Mouse (Mus musculus): ENCODE results near the gene Olfr1054. TPM values are rescaled to one million over a fixed set of nuclear protein-coding genes. Genes with fewer than 3 reads are reported as not detected.
"Not testable (repeated sequence)": the region's sequence is repeated elsewhere in the genome, so short reads cannot be mapped to it uniquely, and the experiment has no call there.

Olfr1054 gene
- not detected in 2 replicates for polyA plus RNA-seq (2012)

- Histone ChIP-seq H3K9me3 (ENCODE audit: control insufficient read depth, low read length) (peaks cover 2% of the 10 kb centered on the region; the same call in 1 of the 2 replicates), H3K36me3 (ENCODE audit: control insufficient read depth) (no peaks in the 10 kb centered on the region), H3K27me3 (ENCODE audit: control insufficient read depth) (no peaks in the 10 kb centered on the region), H3K4me1 (ENCODE audit: control insufficient read depth) (no peaks in the 10 kb centered on the region), H3K4me3 (replicated peaks) (no peak within 1 kb of the TSS)
- TF ChIP-seq TAL1 (IDR thresholded peaks at IDR 0.05; ENCODE audit: low read length) (no peak), GATA1 (IDR thresholded peaks at IDR 0.05; ENCODE audit: low read length) (no peak)
These were observed at the start of gene Olfr1054 for GRCm38 (mm10) chr2:86335333-86335732. TSS of gene Olfr1054 (minus strand) at chr2:86335433.

DNA sequence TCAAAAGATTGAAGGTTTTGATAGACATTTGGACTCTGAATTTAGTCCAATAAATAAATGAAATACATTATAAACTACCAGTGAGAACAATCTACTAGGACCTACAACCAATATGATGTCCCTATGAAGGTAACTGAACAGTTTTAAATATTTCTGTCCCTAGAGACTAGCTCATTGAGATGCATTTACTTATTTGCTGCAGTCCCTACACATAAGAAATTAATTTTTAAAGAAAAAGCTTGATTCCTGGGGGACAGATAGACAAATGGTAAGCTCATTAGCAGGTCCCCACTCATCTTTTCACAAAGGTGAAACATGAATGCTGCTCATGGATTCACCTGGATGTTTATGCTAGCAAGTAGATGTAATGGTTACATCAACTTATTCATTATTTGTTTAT, 43.1 kb upstream of the Olfr1054 start, which contains the start of gene Olfr1057:
Olfr1057 (minus strand) TSS at position 101 of the 400 bp plus-strand sequence.
- H3K36me3 ChIP-seq (ENCODE audit: control insufficient read depth): no peaks in the 10 kb centered on the region
- H3K4me1 ChIP-seq (ENCODE audit: control insufficient read depth): no peaks in the 10 kb centered on the region
- H3K9me3 ChIP-seq (ENCODE audit: control insufficient read depth, low read length): peaks cover 2% of the 10 kb centered on the region; the same call in 1 of the 2 replicates
- TF ChIP-seq GATA1 (IDR thresholded peaks at IDR 0.05; ENCODE audit: low read length) (no peak), TAL1 (IDR thresholded peaks at IDR 0.05; ENCODE audit: low read length) (no peak)
- no peak within 1 kb of the TSS for H3K4me3 ChIP-seq (replicated peaks)
- no peaks in the 10 kb centered on the region for H3K27me3 ChIP-seq (ENCODE audit: control insufficient read depth)

- not testable (repeated sequence) for H3K4me1 ChIP-seq (ENCODE audit: control insufficient read depth); H3K9me3 ChIP-seq (ENCODE audit: control insufficient read depth, low read length); H3K27me3 ChIP-seq (ENCODE audit: control insufficient read depth); H3K36me3 ChIP-seq (ENCODE audit: control insufficient read depth); H3K4me3 ChIP-seq (replicated peaks)
These were observed 31.1 kb upstream of the Olfr1054 start for GRCm38 (mm10) chr2:86366342-86366741.

GRCm38 (mm10) chr2:86362369-86362768, 27.1 kb upstream of the Olfr1054 start, which contains the start of gene Olfr1056:
TSS of gene Olfr1056 (minus strand) at chr2:86362469.
- TF ChIP-seq TAL1 (IDR thresholded peaks at IDR 0.05; ENCODE audit: low read length): no peak
- TF ChIP-seq GATA1 (IDR thresholded peaks at IDR 0.05; ENCODE audit: low read length): no peak
- H3K4me3 ChIP-seq (replicated peaks): no peak within 1 kb of the TSS
- H3K9me3 ChIP-seq (ENCODE audit: control insufficient read depth, low read length): peaks cover 4% of the 10 kb centered on the region; the same call in 1 of the 2 replicates
- no peaks in the 10 kb centered on the region for H3K27me3 ChIP-seq (ENCODE audit: control insufficient read depth)
- H3K36me3 ChIP-seq (ENCODE audit: control insufficient read depth): no peaks in the 10 kb centered on the region
- H3K4me1 ChIP-seq (ENCODE audit: control insufficient read depth): no peaks in the 10 kb centered on the region

DNA sequence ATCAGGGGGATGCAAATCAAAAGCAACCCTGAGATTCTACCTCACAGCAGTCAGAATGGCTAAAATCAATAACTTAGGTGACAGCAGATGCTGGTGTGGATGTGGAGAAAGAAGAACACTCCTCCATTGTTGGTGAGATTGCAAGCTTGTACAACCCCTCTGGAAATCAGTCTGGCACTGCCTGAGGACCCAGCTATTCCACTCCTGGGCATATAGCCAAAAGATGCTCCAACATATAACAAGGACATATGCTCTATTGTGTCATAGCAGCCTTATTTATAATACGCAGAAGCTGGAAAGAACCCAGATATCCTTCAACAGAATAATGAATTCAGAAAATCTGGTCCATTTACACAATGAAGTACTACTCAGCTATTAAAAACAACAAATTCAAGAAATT, 16.5 kb upstream of the Olfr1054 start:
- H3K4me3 ChIP-seq (replicated peaks); H3K4me1 ChIP-seq (ENCODE audit: control insufficient read depth); H3K27me3 ChIP-seq (ENCODE audit: control insufficient read depth); H3K9me3 ChIP-seq (ENCODE audit: control insufficient read depth, low read length); H3K36me3 ChIP-seq (ENCODE audit: control insufficient read depth): not testable (repeated sequence)

DNA sequence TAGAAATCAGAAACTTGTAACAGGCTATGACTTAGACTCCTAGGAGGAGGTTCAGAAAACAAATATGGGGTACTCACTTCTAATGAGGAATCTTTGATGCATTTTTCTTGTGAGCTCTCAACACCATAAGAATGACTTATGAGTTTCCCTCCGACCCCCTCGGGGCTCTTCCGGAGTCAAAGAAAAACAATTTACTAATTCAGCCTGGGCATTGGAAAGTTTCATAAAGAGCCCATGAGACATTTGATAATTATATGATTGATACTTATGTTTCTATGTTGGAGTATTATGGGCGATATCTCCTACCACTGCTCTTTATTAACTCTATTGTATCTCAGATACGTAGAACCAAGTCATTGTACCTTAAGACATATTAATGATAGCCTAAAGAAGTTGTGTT, 15.0 kb upstream of the Olfr1054 start, which contains the start of gene Olfr1055:
Olfr1055 (minus strand) TSS at position 101 of the 400 bp plus-strand sequence.
- Histone ChIP-seq H3K9me3 (ENCODE audit: control insufficient read depth, low read length) (no peaks in the 10 kb centered on the region), H3K4me1 (ENCODE audit: control insufficient read depth) (no peaks in the 10 kb centered on the region), H3K27me3 (ENCODE audit: control insufficient read depth) (no peaks in the 10 kb centered on the region), H3K36me3 (ENCODE audit: control insufficient read depth) (no peaks in the 10 kb centered on the region), H3K4me3 (replicated peaks) (no peak within 1 kb of the TSS)
- no peak for TF ChIP-seq GATA1 (IDR thresholded peaks at IDR 0.05; ENCODE audit: low read length)
- TF ChIP-seq TAL1 (IDR thresholded peaks at IDR 0.05; ENCODE audit: low read length): no peak

DNA sequence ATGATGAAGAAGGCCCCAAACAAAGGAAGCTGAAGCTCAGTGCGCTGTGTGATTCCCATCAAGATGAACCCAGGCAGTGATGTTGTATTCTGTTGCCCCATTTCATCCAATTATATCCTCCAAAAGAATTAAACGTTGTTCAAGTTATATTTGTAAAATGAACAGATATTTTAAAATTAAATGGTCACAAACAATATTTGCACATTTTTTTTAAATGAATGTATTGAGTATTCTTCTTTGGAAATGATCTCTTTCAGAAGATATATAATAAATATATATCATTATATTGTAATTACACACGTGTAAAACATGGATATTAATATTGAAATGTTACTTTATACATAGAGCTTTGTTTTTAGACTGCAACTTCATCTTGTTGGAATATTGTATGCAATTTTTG, 20.0 kb downstream of the Olfr1054 start, which contains the start of gene Olfr1053:
Olfr1053 (minus strand) TSS at position 101 of the 400 bp plus-strand sequence.
- H3K4me1 ChIP-seq (ENCODE audit: control insufficient read depth): no peaks in the 10 kb centered on the region
- no peaks in the 10 kb centered on the region for H3K9me3 ChIP-seq (ENCODE audit: control insufficient read depth, low read length)
- H3K36me3 ChIP-seq (ENCODE audit: control insufficient read depth): no peaks in the 10 kb centered on the region
- no peak within 1 kb of the TSS for H3K4me3 ChIP-seq (replicated peaks)
- H3K27me3 ChIP-seq (ENCODE audit: control insufficient read depth): no peaks in the 10 kb centered on the region
- TF ChIP-seq GATA1 (IDR thresholded peaks at IDR 0.05; ENCODE audit: low read length) (no peak), TAL1 (IDR thresholded peaks at IDR 0.05; ENCODE audit: low read length) (no peak)

- Histone ChIP-seq H3K4me1 (ENCODE audit: control insufficient read depth) (no peaks in the 10 kb centered on the region), H3K9me3 (ENCODE audit: control insufficient read depth, low read length) (no peaks in the 10 kb centered on the region), H3K36me3 (ENCODE audit: control insufficient read depth) (no peaks in the 10 kb centered on the region), H3K27me3 (ENCODE audit: control insufficient read depth) (no peaks in the 10 kb centered on the region), H3K4me3 (replicated peaks) (no peak within 1 kb of the TSS)
- TF ChIP-seq GATA1 (IDR thresholded peaks at IDR 0.05; ENCODE audit: low read length) (no peak), TAL1 (IDR thresholded peaks at IDR 0.05; ENCODE audit: low read length) (no peak)
These were observed 43.1 kb downstream of the Olfr1054 start, which contains the start of gene Olfr1052 for GRCm38 (mm10) chr2:86292155-86292554. TSS of gene Olfr1052 (plus strand) at chr2:86292455.

Other genes with a start within 250 kb of the Olfr1054 start
- gene Olfr1037, start 248.0 kb downstream of the Olfr1054 start, polyA plus RNA-seq (2012): not detected in 2 replicates
- gene Olfr1039, start 199.5 kb downstream of the Olfr1054 start, polyA plus RNA-seq (2012): not detected in 2 replicates
- gene Olfr1040, start 188.7 kb downstream of the Olfr1054 start, polyA plus RNA-seq (2012): not detected in 2 replicates
- gene Olfr1042, start 173.6 kb downstream of the Olfr1054 start, polyA plus RNA-seq (2012): not detected in 2 replicates
- not detected in 2 replicates for gene Olfr1043, start 167.9 kb downstream of the Olfr1054 start, polyA plus RNA-seq (2012)
- gene Olfr1044, start 157.6 kb downstream of the Olfr1054 start, polyA plus RNA-seq (2012): not detected in 2 replicates
- gene Olfr52, start 149.8 kb downstream of the Olfr1054 start, polyA plus RNA-seq (2012): not detected in 2 replicates
- gene Olfr1045, start 132.4 kb downstream of the Olfr1054 start, polyA plus RNA-seq (2012): not detected in 2 replicates
- not detected in 2 replicates for gene Olfr1046, start 116.1 kb downstream of the Olfr1054 start, polyA plus RNA-seq (2012)
- not detected in 2 replicates for gene Olfr1047, start 104.0 kb downstream of the Olfr1054 start, polyA plus RNA-seq (2012)
- gene Olfr1048, start 95.1 kb downstream of the Olfr1054 start, polyA plus RNA-seq (2012): not detected in 2 replicates
- gene Olfr1049, start 77.1 kb downstream of the Olfr1054 start, polyA plus RNA-seq (2012): not detected in 2 replicates
- not detected in 2 replicates for gene Olfr1051, start 56.3 kb downstream of the Olfr1054 start, polyA plus RNA-seq (2012)
- gene Olfr1052, start 43.0 kb downstream of the Olfr1054 start, polyA plus RNA-seq (2012): not detected in 2 replicates
- gene Olfr1053, start 20.1 kb downstream of the Olfr1054 start, polyA plus RNA-seq (2012): not detected in 2 replicates
- not detected in 2 replicates for gene Olfr1055, start 14.9 kb upstream of the Olfr1054 start, polyA plus RNA-seq (2012)
- not detected in 2 replicates for gene Olfr1056, start 27.0 kb upstream of the Olfr1054 start, polyA plus RNA-seq (2012)
- not detected in 2 replicates for gene Olfr1057, start 43.0 kb upstream of the Olfr1054 start, polyA plus RNA-seq (2012)
- gene Olfr1058, start 53.1 kb upstream of the Olfr1054 start, polyA plus RNA-seq (2012): not detected in 2 replicates
- 0.04 TPM in 1 of 2 replicates, not detected in the other for gene Olfr1061, start 78.6 kb upstream of the Olfr1054 start, polyA plus RNA-seq (2012)
- not detected in 2 replicates for gene Olfr1062, start 91.3 kb upstream of the Olfr1054 start, polyA plus RNA-seq (2012)
- not detected in 2 replicates for gene Olfr1065, start 115.2 kb upstream of the Olfr1054 start, polyA plus RNA-seq (2012)
- gene Olfr1066, start 120.8 kb upstream of the Olfr1054 start, polyA plus RNA-seq (2012): not detected in 2 replicates
- not detected in 2 replicates for gene Olfr228, start 152.0 kb upstream of the Olfr1054 start, polyA plus RNA-seq (2012)
- not detected in 2 replicates for gene Olfr1076, start 173.0 kb upstream of the Olfr1054 start, polyA plus RNA-seq (2012)
- not detected in 2 replicates for gene Olfr1079, start 207.0 kb upstream of the Olfr1054 start, polyA plus RNA-seq (2012)
- gene Olfr1080, start 222.8 kb upstream of the Olfr1054 start, polyA plus RNA-seq (2012): not detected in 2 replicates